18 mouse cellular contexts compared by ENCODE assay signal in genomic region chr15:79364120-79364519, GRCm38 (mm10). TPM values are rescaled to one million over a fixed set of nuclear protein-coding genes. Genes with fewer than 3 reads are reported as not detected.
DNase-seq lines count a peak whose midpoint lies in the region; ATAC-seq and TF ChIP-seq lines count a peak whose summit lies in the region.
"Had no signal": no experiment of that assay in that cellular context is flagged by ENCODE, and none has a peak within 500 bp of the region (broad histone marks: within the 10 kb centered on the region; RNA-seq: fewer than 3 reads in every experiment).

No protein-coding gene starts in this region.

- no peak for ATAC-seq in heart, embryonic 13.5 days (ENCODE audit: extremely low read depth, insufficient number of reproducible peaks, low FRiP score, low TSS enrichment)
- ATAC-seq in lung, postnatal 0 days, result no peak
- ATAC-seq: activated CD4-positive, CD25-positive, alpha-beta regulatory T cell, adult 4 months; forebrain, embryonic 13.5 days; forebrain, postnatal 0 days; hindbrain, postnatal 0 days; Patski had no signal

- no peak for TF ChIP-seq EP300 in lung, postnatal 0 days (IDR thresholded peaks at IDR 0.05)

- peak; percentile 91 for DNase-seq in heart, adult 11 months
- DNase-seq in heart, postnatal 25 days (ENCODE audit: low spot score), result no peak
- DNase-seq in heart, postnatal 14 days, result no peak
- DNase-seq in lung, postnatal 0 days (ENCODE audit: low spot score), result no peak
- DNase-seq in lung, postnatal 25 days (ENCODE audit: low spot score), result no peak
- DNase-seq in testis, postnatal 10 days (ENCODE audit: low spot score), result no peak
- DNase-seq: adrenal gland, postnatal 14 days; cerebellum, adult 11-12 months; cerebellum, adult 9-10 months; cerebellum, postnatal 25 days; forebrain, postnatal 0 days; gastrocnemius, postnatal 14 days had no signal

- TF ChIP-seq CTCF in lung, postnatal 0 days (IDR thresholded peaks at IDR 0.05), result no peak

- no peaks in the 10 kb centered on the region for H3K27me3 ChIP-seq in heart, embryonic 13.5 days (replicated peaks)
- H3K27me3 ChIP-seq in lung, postnatal 0 days (replicated peaks; ENCODE audit: insufficient read depth, low read length), result no peaks in the 10 kb centered on the region
- H3K27me3 ChIP-seq: forebrain, embryonic 13.5 days; hindbrain, embryonic 13.5 days; Patski had no signal

- H3K4me1 ChIP-seq in heart, embryonic 13.5 days, result peaks cover 57% of the 10 kb centered on the region
- H3K4me1 ChIP-seq in lung, postnatal 0 days (ENCODE audit: insufficient read depth, low read depth, low read length), result peaks cover 31% of the 10 kb centered on the region

- WGBS in heart, embryonic 13.5 days, result 56% methylated on average over 6 of the region's 6 CpGs
- WGBS in lung, postnatal 0 days, result 62% methylated on average over 6 of the region's 6 CpGs

- peak overlapping the region; percentile 2; the same call in 1 of the 2 replicates for H3K27ac ChIP-seq in heart, embryonic 13.5 days (replicated peaks)
- H3K27ac ChIP-seq in lung, postnatal 0 days (ENCODE audit: low read length), result peak overlapping the region; percentile 59
- H3K27ac ChIP-seq: forebrain, embryonic 13.5 days; hindbrain, embryonic 13.5 days; hindbrain, postnatal 0 days had no signal

- intact Hi-C loops in heart, postnatal 25 days (cut with DNase I), result no loop called here
- intact Hi-C loops in heart, postnatal 14 days (cut with DNase I), result no loop called here

- peaks cover 83% of the 10 kb centered on the region for H3K36me3 ChIP-seq in heart, embryonic 13.5 days
- peaks cover 21% of the 10 kb centered on the region; the same call in 1 of the 2 replicates for H3K36me3 ChIP-seq in lung, postnatal 0 days (ENCODE audit: insufficient read depth, low read length)

- peak overlapping the region; percentile 56 for H3K9ac ChIP-seq in heart, embryonic 13.5 days
- H3K9ac ChIP-seq in lung, postnatal 0 days (replicated peaks; ENCODE audit: low read depth), result 0 out of 2 replicates have a peak overlapping the region, but pooled peaks have one; percentile 3
- H3K9ac ChIP-seq: forebrain, embryonic 13.5 days; forebrain, postnatal 0 days; hindbrain, embryonic 13.5 days had no signal

- H3K4me3 ChIP-seq in heart, embryonic 13.5 days, result no peak overlapping the region
- no peak overlapping the region for H3K4me3 ChIP-seq in lung, postnatal 0 days (ENCODE audit: low read depth, low read length)
- H3K4me3 ChIP-seq: forebrain, embryonic 13.5 days; hindbrain, embryonic 13.5 days had no signal

- H3K4me2 ChIP-seq in heart, embryonic 13.5 days, result no peak overlapping the region
- H3K4me2 ChIP-seq in lung, postnatal 0 days (replicated peaks; ENCODE audit: low read depth, low read length), result no peak overlapping the region
- H3K4me2 ChIP-seq: forebrain, embryonic 13.5 days; hindbrain, embryonic 13.5 days had no signal

- H3K9me3 ChIP-seq in heart, embryonic 13.5 days, result no peaks in the 10 kb centered on the region
- no peaks in the 10 kb centered on the region for H3K9me3 ChIP-seq in lung, postnatal 0 days (ENCODE audit: low read length)
- H3K9me3 ChIP-seq: forebrain, embryonic 13.5 days; hindbrain, embryonic 13.5 days had no signal

RNA-seq across cellular contexts. Expression of gene Maff, which starts 17.7 kb away (rescaled TPM):
- 1 to 10 TPM; 8.1 to 8.3 TPM for total RNA-seq in heart, postnatal 25 days (2021)
- polyA plus RNA-seq in heart, embryonic 13.5 days (2015; fragmentation: Nextera tagmentation; extraction: Ambion mirVana), result 1.7 and 2.0 TPM in 2 replicates
- 1 to 10 TPM; 6.2 to 6.9 TPM for total RNA-seq in heart, postnatal 14 days (2021)
- polyA plus RNA-seq in lung, postnatal 0 days (2015; fragmentation: Nextera tagmentation; extraction: Ambion mirVana), result 10.6 and 10.8 TPM in 2 replicates

RNA-seq across cellular contexts. Expression of gene Pla2g6, which starts 35.9 kb away (rescaled TPM):
- 1 to 10 TPM; 9.6 to 9.9 TPM for total RNA-seq in heart, postnatal 25 days (2021)
- polyA plus RNA-seq in heart, embryonic 13.5 days (2015; fragmentation: Nextera tagmentation; extraction: Ambion mirVana), result 12.2 and 12.7 TPM in 2 replicates
- 10 to 100 TPM; 10.4 to 10.6 TPM for total RNA-seq in heart, postnatal 14 days (2021)
- 11.8 and 13.7 TPM in 2 replicates for polyA plus RNA-seq in lung, postnatal 0 days (2015; fragmentation: Nextera tagmentation; extraction: Ambion mirVana)

RNA-seq across cellular contexts. Expression of gene Tmem184b, which starts 39.2 kb away (rescaled TPM):
- total RNA-seq in heart, postnatal 25 days (2021), result 10 to 100 TPM; 43.0 to 46.7 TPM
- 65.8 and 72.7 TPM in 2 replicates for polyA plus RNA-seq in heart, embryonic 13.5 days (2015; fragmentation: Nextera tagmentation; extraction: Ambion mirVana)
- 10 to 100 TPM; 52.8 to 55.6 TPM for total RNA-seq in heart, postnatal 14 days (2021)
- polyA plus RNA-seq in lung, postnatal 0 days (2015; fragmentation: Nextera tagmentation; extraction: Ambion mirVana), result 55.3 and 56.7 TPM in 2 replicates
